Mouse (Mus musculus) A20 (cell line): ENCODE measurements around the gene Naalad2.
"Not testable (repeated sequence)": the region's sequence is repeated elsewhere in the genome, so short reads cannot be mapped to it uniquely, and the experiment has no call there.

Experiments used
- DNase-seq: peaks from one replicate; pipeline ENCODE4 v3.0.0-alpha.2; 2011; ENCODE audit warnings: low read depth, low spot score

The Naalad2 gene

GRCm38 (mm10) chr9:18402895-18403294, at the start of gene Naalad2:
TSS of gene Naalad2 (minus strand) at chr9:18402995.
- not testable (repeated sequence) for DNase-seq

GRCm38 (mm10) chr9:18431687-18432086, 28.9 kb upstream of the Naalad2 start:
- no peak for DNase-seq

GRCm38 (mm10) chr9:18430354-18430753, 27.6 kb upstream of the Naalad2 start, which contains the start of gene Mbd3l2:
TSS of gene Mbd3l2 (plus strand) at chr9:18430654.
- DNase-seq, result no peak

- DNase-seq, result not testable (repeated sequence)
Observed at GRCm38 (mm10) chr9:18412371-18412770, 9.6 kb upstream of the Naalad2 start.

GRCm38 (mm10) chr9:18404118-18404517, 1.3 kb upstream of the Naalad2 start, which contains the start of gene Ubtfl1:
TSS of gene Ubtfl1 (plus strand) at chr9:18404418.
- DNase-seq, result no peak

- no peak for DNase-seq
Observed at GRCm38 (mm10) chr9:18399629-18400028, 3.2 kb downstream of the Naalad2 start.

GRCm38 (mm10) chr9:18385782-18386181, 17.0 kb downstream of the Naalad2 start:
- DNase-seq, result no peak

GRCm38 (mm10) chr9:18373026-18373425, 29.8 kb downstream of the Naalad2 start:
- not testable (repeated sequence) for DNase-seq

- no peak for DNase-seq
Observed at GRCm38 (mm10) chr9:18319990-18320389, 82.8 kb downstream of the Naalad2 start.

- no peak for DNase-seq
Observed at GRCm38 (mm10) chr9:18298301-18298700, 104.5 kb downstream of the Naalad2 start.

GRCm38 (mm10) chr9:18293026-18293781, 109.6 kb downstream of the Naalad2 start:
- DNase-seq, result peak; percentile 28

- DNase-seq, result no peak
Observed at GRCm38 (mm10) chr9:18292443-18292922, 110.3 kb downstream of the Naalad2 start.

GRCm38 (mm10) chr9:18291571-18292429, 111.0 kb downstream of the Naalad2 start, which contains the start of gene Chordc1:
TSS of gene Chordc1 (plus strand) at chr9:18292125.
- peak; percentile 97 for DNase-seq

GRCm38 (mm10) chr9:18278693-18279092, 124.1 kb downstream of the Naalad2 start:
- DNase-seq, result not testable (repeated sequence)

GRCm38 (mm10) chr9:18277497-18277896, 125.3 kb downstream of the Naalad2 start:
- peak; percentile 62 for DNase-seq

- DNase-seq, result no peak
Observed at GRCm38 (mm10) chr9:18276844-18277243, 126.0 kb downstream of the Naalad2 start.

GRCm38 (mm10) chr9:18275901-18276300, 126.9 kb downstream of the Naalad2 start:
- DNase-seq, result no peak
